ENCODE assay signal across 13 mouse cellular contexts in genomic region chr6:134388424-134389110, GRCm38 (mm10). TPM values are rescaled to one million over a fixed set of nuclear protein-coding genes. Genes with fewer than 3 reads are reported as not detected.
A peak's percentile ranks its signal among the peaks of the same experiment; 100 is the strongest.
DNase-seq lines count a peak whose midpoint lies in the region; TF ChIP-seq lines count a peak whose summit lies in the region.
"Had no signal": no experiment of that assay in that cellular context is flagged by ENCODE, and none has a peak within 500 bp of the region (broad histone marks: within the 10 kb centered on the region; RNA-seq: fewer than 3 reads in every experiment).

No protein-coding gene starts in this region.

- H3K27me3 ChIP-seq in E14TG2a.4 (ENCODE audit: insufficient read depth, low read length), result peaks cover 12% of the 10 kb centered on the region; the same call in 1 of the 2 replicates
- H3K27me3 ChIP-seq: CH12.LX; midbrain, embryonic 12.5 days had no signal

- no peaks in the 10 kb centered on the region for H3K9me3 ChIP-seq in E14TG2a.4 (ENCODE audit: low read length)
- H3K9me3 ChIP-seq: midbrain, embryonic 12.5 days had no signal

- intact Hi-C loops in left cerebral cortex, postnatal 10 days (cut with DNase I), result loop anchor here (1.0 to 5.0 kb wide), 3 partner anchors 351 to 486 kb away; partner anchors contain the start of gene Etv6

- H3K4me1 ChIP-seq in E14TG2a.4 (replicated peaks; ENCODE audit: low read depth, low read length), result peaks cover 24% of the 10 kb centered on the region
- H3K4me1 ChIP-seq: midbrain, embryonic 12.5 days had no signal

- TF ChIP-seq CTCF in E14TG2a.4 (conservative IDR thresholded peaks at IDR 0.05; ENCODE audit: low read length), result no peak
- TF ChIP-seq CTCF in brain, embryonic 14.5 days (IDR thresholded peaks at IDR 0.05; ENCODE audit: borderline replicate concordance, extremely low read depth, insufficient read depth, insufficient read length), result no peak

- no peak for TF ChIP-seq POLR2A in brain, embryonic 14.5 days (IDR thresholded peaks at IDR 0.05; ENCODE audit: borderline replicate concordance, extremely low read depth, insufficient read depth, insufficient read length, poor library complexity, severe bottlenecking)

- DNase-seq in frontal cortex, postnatal 14 days (ENCODE audit: low spot score in 2 of 2), result peak; percentile 14 to 18
- DNase-seq in frontal cortex, postnatal 25 days (ENCODE audit: low spot score in 2 of 2), result no peak
- DNase-seq in left cerebral cortex, postnatal 10 days (ENCODE audit: extremely low spot score in 1 of 2, low spot score in 2 of 2), result peak; percentile 44 to 55
- DNase-seq in left cerebral cortex, adult 9 months (ENCODE audit: low spot score in 2 of 2), result no peak
- peak; percentile 73 for DNase-seq in brain, embryonic 14.5 days (ENCODE audit: low read depth)
- no peak for DNase-seq in urinary bladder, adult 2 months (ENCODE audit: low spot score)

- H3K36me3 ChIP-seq in E14TG2a.4 (ENCODE audit: insufficient read depth, low read length), result no peaks in the 10 kb centered on the region
- H3K36me3 ChIP-seq: midbrain, embryonic 12.5 days had no signal

- H3K4me3 ChIP-seq in E14TG2a.4 (replicated peaks; ENCODE audit: low read length), result peak overlapping the region; percentile 35; the same call in 1 of the 2 replicates
- H3K4me3 ChIP-seq: erythroblast, embryonic 14.5 days; midbrain, embryonic 12.5 days had no signal

RNA-seq across cellular contexts. Expression of gene Bcl2l14, which starts 7.6 kb away (rescaled TPM):
- total RNA-seq in left cerebral cortex, postnatal 10 days (2021), result not detected
- polyA plus RNA-seq in brain, embryonic 14.5 days (2012; rRNA removed), result not detected in 2 replicates
- polyA plus RNA-seq in urinary bladder, adult 2 months (2012; rRNA removed), result 7.1 and 12.1 TPM in 2 replicates
- total RNA-seq: heart, adult 8-10 months; heart, postnatal 4 days had no signal
- polyA plus RNA-seq: cortical plate, adult 2 months; erythroblast, embryonic 14.5 days had no signal

Comparison
In these comparisons a context has a peak if more than half of its experiments do, and no peak if none do; other contexts are left out.
1. DNase-seq: peak in frontal cortex, postnatal 14 days (2 of 2), left cerebral cortex, postnatal 10 days (2 of 2) and brain, embryonic 14.5 days (single experiment); none in frontal cortex, postnatal 25 days (0 of 2), left cerebral cortex, adult 9 months (0 of 2) and urinary bladder, adult 2 months (single experiment).